Mouse (Mus musculus) stomach, embryonic 14.5 days (tissue): ENCODE measurements around the gene Btbd11. TPM values are rescaled to one million over a fixed set of nuclear protein-coding genes. Genes with fewer than 3 reads are reported as not detected.

ENCODE experiments used
- ATAC-seq: fragments of 200-750 bp; cut with Nextera tagmentation; 2 replicates; pipeline ENCODE4 v1.8.0; 2017; ENCODE audit warnings: low read depth, moderate TSS enrichment; ENCODE audit not compliant: insufficient number of reproducible peaks, insufficient read depth, low FRiP score
- H3K27ac ChIP-seq: fragments of 300-500 bp; sonication (generic); 2 replicates; pipeline ENCODE4 v1.5.1; 2014; ENCODE audit warnings: mild to moderate bottlenecking, low read length, moderate library complexity, mixed read lengths
- H3K27me3 ChIP-seq: fragments of 300-500 bp; sonication (generic); 2 replicates; pipeline ENCODE4 v1.6.1; 2014; ENCODE audit warnings: low read length, control low read depth, mixed read lengths; ENCODE audit not compliant: control insufficient read depth, insufficient read depth
- H3K36me3 ChIP-seq: fragments of 300-500 bp; sonication (generic); 2 replicates; pipeline ENCODE4 v1.6.1; 2014; ENCODE audit warnings: mild to moderate bottlenecking, control low read depth, low read length, moderate library complexity, mixed read lengths; ENCODE audit not compliant: control insufficient read depth, insufficient read depth
- H3K4me1 ChIP-seq: fragments of 300-500 bp; sonication (generic); 2 replicates; pipeline ENCODE4 v1.6.1; 2014; ENCODE audit warnings: low read length, control low read depth, mixed read lengths; ENCODE audit not compliant: control insufficient read depth, insufficient read depth
- H3K4me2 ChIP-seq: fragments of 300-500 bp; sonication (generic); replicated peaks from 2 replicates; pipeline ENCODE4 v1.6.1; 2014; ENCODE audit warnings: low read depth, low read length, control low read depth
- H3K4me3 ChIP-seq: fragments of 300-500 bp; sonication (generic); 2 replicates; pipeline ENCODE4 v1.5.1; 2014; ENCODE audit warnings: low read depth, low read length, control low read depth
- H3K9ac ChIP-seq: fragments of 300-500 bp; sonication (generic); replicated peaks from 2 replicates; pipeline ENCODE4 v1.6.1; 2014; ENCODE audit warnings: low read depth, mild to moderate bottlenecking, control low read depth, low read length, moderate library complexity, mixed read lengths
- H3K9me3 ChIP-seq: fragments of 300-500 bp; sonication (generic); 2 replicates; pipeline ENCODE4 v1.6.1; 2016; ENCODE audit warnings: low read depth, low read length, control low read depth; ENCODE audit not compliant: control insufficient read depth
- WGBS: fragments of 180-500 bp; shearing (Covaris S2); extraction: QIAGEN DNeasy Blood & Tissue Kit; methylation state at CpG from one replicate; pipeline ENCODE4 v1.1.7; 2014; 5-methylcytosine and 5-hydroxymethylcytosine counted together
- polyA plus RNA-seq: library from polyadenylated mRNA; unstranded; fragments of >200 nt; fragmentation: Nextera tagmentation; extraction: Ambion mirVana; gene quantifications from 2 replicates; pipeline ENCODE4 v1.2.1, GENCODE M21; 2014

The Btbd11 gene
- polyA plus RNA-seq, 1 experiment from 2014 or later = 2.4 TPM

- Histone ChIP-seq H3K9ac (no peak overlapping the region), H3K27ac (no peak overlapping the region), H3K27me3 (0 out of 2 replicates have a peak, but pooled peaks cover 6% of the 10 kb centered on the region), H3K4me1 (peaks cover 8% of the 10 kb centered on the region), H3K36me3 (no peaks in the 10 kb centered on the region), H3K4me3 (no peak overlapping the region), H3K9me3 (no peaks in the 10 kb centered on the region), H3K4me2 (peak overlapping the region; percentile 100; the same call in 1 of the 2 replicates)
- no peak for ATAC-seq
- WGBS = 50% methylated on average over 23 of the region's 23 CpGs
Observed at GRCm38 (mm10) chr10:85389286-85390139, 2.9 kb downstream of the Btbd11 start.

GRCm38 (mm10) chr10:85393016-85393415 is 6.4 kb downstream of the Btbd11 start:
- Histone ChIP-seq H3K9ac (no peak overlapping the region), H3K4me1 (peaks cover 7% of the 10 kb centered on the region), H3K9me3 (no peaks in the 10 kb centered on the region), H3K27ac (no peak overlapping the region), H3K36me3 (no peaks in the 10 kb centered on the region), H3K4me2 (no peak overlapping the region), H3K4me3 (no peak overlapping the region), H3K27me3 (0 out of 2 replicates have a peak, but pooled peaks cover 5% of the 10 kb centered on the region)
- ATAC-seq = no peak
- 68% methylated on average over 6 of the region's 6 CpGs for WGBS

- no peak overlapping the region for H3K9ac ChIP-seq
- 63% methylated on average over 4 of the region's 4 CpGs for WGBS
- no peak overlapping the region for H3K4me2 ChIP-seq
- ATAC-seq = no peak
- H3K27me3 ChIP-seq = no peaks in the 10 kb centered on the region
- H3K36me3 ChIP-seq = no peaks in the 10 kb centered on the region
- H3K4me3 ChIP-seq = no peak overlapping the region
- no peaks in the 10 kb centered on the region for H3K9me3 ChIP-seq
- H3K27ac ChIP-seq = no peak overlapping the region
- H3K4me1 ChIP-seq = no peaks in the 10 kb centered on the region
Observed at GRCm38 (mm10) chr10:85394558-85394957, 7.9 kb downstream of the Btbd11 start.

- WGBS = 83% methylated on average over 3 of the region's 3 CpGs
- H3K27ac ChIP-seq = no peak overlapping the region
- H3K4me1 ChIP-seq = no peaks in the 10 kb centered on the region
- no peaks in the 10 kb centered on the region for H3K36me3 ChIP-seq
- no peak overlapping the region for H3K4me2 ChIP-seq
- H3K9me3 ChIP-seq = no peaks in the 10 kb centered on the region
- H3K9ac ChIP-seq = no peak overlapping the region
- no peak overlapping the region for H3K4me3 ChIP-seq
- no peaks in the 10 kb centered on the region for H3K27me3 ChIP-seq
- ATAC-seq = no peak
Observed at GRCm38 (mm10) chr10:85411120-85411519, 24.5 kb downstream of the Btbd11 start.

GRCm38 (mm10) chr10:85420851-85421628 is 34.4 kb downstream of the Btbd11 start:
- Histone ChIP-seq H3K9ac (no peak overlapping the region), H3K4me3 (no peak overlapping the region), H3K4me1 (no peaks in the 10 kb centered on the region), H3K27ac (no peak overlapping the region), H3K9me3 (no peaks in the 10 kb centered on the region), H3K27me3 (no peaks in the 10 kb centered on the region), H3K4me2 (no peak overlapping the region), H3K36me3 (no peaks in the 10 kb centered on the region)
- WGBS = 45% methylated on average over 15 of the region's 15 CpGs
- no peak for ATAC-seq

GRCm38 (mm10) chr10:85421629-85422012 is 35.0 kb downstream of the Btbd11 start:
- no peak for ATAC-seq
- Histone ChIP-seq H3K9me3 (no peaks in the 10 kb centered on the region), H3K9ac (no peak overlapping the region), H3K4me2 (no peak overlapping the region), H3K4me3 (no peak overlapping the region), H3K27me3 (no peaks in the 10 kb centered on the region), H3K27ac (no peak overlapping the region), H3K4me1 (no peaks in the 10 kb centered on the region), H3K36me3 (no peaks in the 10 kb centered on the region)
- WGBS = 64% methylated on average over 4 of the region's 4 CpGs

- 55% methylated on average over 2 of the region's 2 CpGs for WGBS
- no peak overlapping the region for H3K27ac ChIP-seq
- H3K27me3 ChIP-seq = no peaks in the 10 kb centered on the region
- H3K9ac ChIP-seq = no peak overlapping the region
- no peaks in the 10 kb centered on the region for H3K9me3 ChIP-seq
- no peaks in the 10 kb centered on the region for H3K4me1 ChIP-seq
- ATAC-seq = no peak
- H3K4me3 ChIP-seq = no peak overlapping the region
- no peak overlapping the region for H3K4me2 ChIP-seq
- H3K36me3 ChIP-seq = no peaks in the 10 kb centered on the region
Observed at GRCm38 (mm10) chr10:85425756-85426155, 39.1 kb downstream of the Btbd11 start.

GRCm38 (mm10) chr10:85437217-85437616 is 50.6 kb downstream of the Btbd11 start:
- Histone ChIP-seq H3K9me3 (no peaks in the 10 kb centered on the region), H3K27me3 (no peaks in the 10 kb centered on the region), H3K4me1 (no peaks in the 10 kb centered on the region), H3K4me2 (no peak overlapping the region), H3K27ac (no peak overlapping the region), H3K4me3 (no peak overlapping the region), H3K36me3 (no peaks in the 10 kb centered on the region), H3K9ac (no peak overlapping the region)
- no peak for ATAC-seq
- WGBS = 83% methylated on average over 3 of the region's 3 CpGs
